Mouse (Mus musculus) C2C12 (cell line): ENCODE measurements around the gene Map3k14.

Source experiments
- CEBPB ChIP-seq: IDR thresholded peaks from one replicate; pipeline ENCODE4 v1.6.1; 2011; ENCODE audit warnings: low read depth, mild to moderate bottlenecking, control low read depth, moderate library complexity
- CTCF ChIP-seq: IDR thresholded peaks from one replicate; pipeline ENCODE4 v1.5.1; 2011; ENCODE audit not compliant: control insufficient read depth, insufficient read depth, insufficient read length
- MYOD1 ChIP-seq: IDR thresholded peaks from one replicate; pipeline ENCODE4 v1.6.1; 2011; ENCODE audit warnings: low read depth; ENCODE audit not compliant: control insufficient read depth, insufficient read length

GRCm38 (mm10) chr11:103177216-103177615 is 90.1 kb downstream of the Map3k14 start:
- TF ChIP-seq CTCF (no peak), CEBPB (no peak), MYOD1 (no peak)
